Mouse (Mus musculus) CD8-positive naive resting alpha-beta T cell, adult 2 months (primary cell): ENCODE data around the gene Adra1d.

Experiments used
- DNase-seq, 2 experiments: peaks; one replicate each; pipeline ENCODE4 v3.0.0; 2022; ENCODE audit warnings: low read depth in 2 of 2, low spot score in 2 of 2

Gene Adra1d

DNA sequence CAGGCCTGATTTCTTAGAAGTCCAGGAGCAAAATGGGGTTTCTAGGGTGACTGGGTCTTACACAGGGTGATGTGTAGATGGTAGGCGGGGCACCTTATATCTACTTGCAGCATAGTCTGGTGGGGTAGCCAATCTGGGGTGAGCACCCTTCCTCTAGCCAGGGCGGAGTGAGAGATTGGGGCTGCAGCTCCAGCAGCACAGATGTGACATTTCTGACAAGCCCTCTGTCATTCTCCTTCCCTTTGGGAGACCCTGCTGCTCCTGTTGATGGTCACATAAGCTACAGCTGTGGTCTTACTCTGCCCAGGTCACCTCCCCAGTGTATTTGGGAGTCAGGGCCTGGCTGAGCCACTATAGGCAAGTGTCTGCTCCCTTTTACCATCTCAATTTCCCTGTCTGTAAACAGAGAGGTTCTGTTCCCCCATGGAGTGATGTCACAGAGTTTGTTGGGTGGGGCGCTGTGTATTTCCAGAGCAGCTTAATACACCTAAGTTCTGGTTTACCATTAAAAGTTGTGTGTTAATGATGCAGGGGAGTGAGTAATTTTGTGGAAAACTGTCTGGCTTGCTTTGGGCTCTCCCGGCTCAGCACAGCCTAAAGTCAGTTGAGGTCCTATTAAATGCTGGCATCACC, 64.7 kb downstream of the Adra1d start:
- DNase-seq = no peak

DNA sequence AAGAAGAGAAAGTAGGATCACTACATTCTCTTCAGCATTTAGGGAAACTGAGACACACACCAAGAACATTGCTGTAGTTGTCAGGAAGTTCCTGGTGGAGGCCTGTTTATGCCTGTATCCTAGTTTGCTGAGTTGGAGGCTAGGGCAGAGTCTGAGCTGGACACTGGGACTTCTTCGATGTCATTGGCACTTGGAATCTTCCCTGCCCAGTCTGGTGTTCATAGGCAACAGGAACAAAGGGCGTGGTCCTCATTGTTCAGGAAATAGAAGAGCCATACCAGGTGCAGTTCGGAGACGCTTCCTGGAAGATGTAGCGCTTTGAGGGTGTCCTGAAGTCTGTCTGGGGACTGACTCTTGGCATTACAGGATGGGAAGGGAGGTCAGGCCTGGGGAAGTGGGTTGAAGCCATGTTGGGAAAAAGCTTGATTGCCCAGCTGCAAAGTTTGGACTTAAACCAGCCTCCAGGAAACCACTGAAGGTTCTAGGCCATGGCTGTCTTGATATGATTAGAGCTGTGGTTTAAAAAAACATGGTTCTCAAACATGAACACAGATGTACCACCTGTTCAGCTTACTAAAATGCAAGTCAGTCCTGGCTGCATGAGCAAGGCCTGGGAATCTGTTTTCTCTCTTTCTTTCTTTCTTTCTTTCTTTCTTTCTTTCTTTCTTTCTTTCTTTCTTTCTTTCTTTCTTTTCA, 65.8 kb downstream of the Adra1d start:
- DNase-seq = no peak
